Mouse (Mus musculus) forebrain, embryonic 12.5 days (tissue): ENCODE measurements at regions not wholly inside any gene's neighbourhood (a gene's known extent, or its start where the extent isn't known, plus 50 kb on each side); places are given as distances from the start of the nearest gene placed in this dataset.

Source experiments
- ATAC-seq: fragments of 200-750 bp; cut with Nextera tagmentation; 2 replicates; pipeline ENCODE4 v1.8.0; 2017; ENCODE audit warnings: moderate TSS enrichment; ENCODE audit not compliant: low FRiP score
- H3K27ac ChIP-seq: fragments of 300-500 bp; sonication (generic); 2 replicates; pipeline ENCODE4 v1.5.1; 2016; ENCODE audit warnings: mild to moderate bottlenecking
- H3K27me3 ChIP-seq: fragments of 300-500 bp; sonication (generic); 2 replicates; pipeline ENCODE4 v1.6.1; 2016; ENCODE audit warnings: mild to moderate bottlenecking
- H3K36me3 ChIP-seq: fragments of 300-500 bp; sonication (generic); replicated peaks from 2 replicates; pipeline ENCODE4 v1.6.1; 2016; ENCODE audit warnings: mild to moderate bottlenecking
- H3K4me1 ChIP-seq: fragments of 300-500 bp; sonication (generic); 2 replicates; pipeline ENCODE4 v1.6.1; 2016
- H3K4me2 ChIP-seq: fragments of 300-500 bp; sonication (generic); 2 replicates; pipeline ENCODE4 v1.6.1; 2016; ENCODE audit warnings: mild to moderate bottlenecking, moderate library complexity
- H3K4me3 ChIP-seq: fragments of 300-500 bp; sonication (generic); replicated peaks from 2 replicates; pipeline ENCODE4 v1.5.1; 2016; ENCODE audit warnings: mild to moderate bottlenecking
- H3K9ac ChIP-seq: fragments of 300-500 bp; sonication (generic); 2 replicates; pipeline ENCODE4 v1.6.1; 2016; ENCODE audit warnings: mild to moderate bottlenecking
- H3K9me3 ChIP-seq: fragments of 300-500 bp; sonication (generic); 2 replicates; pipeline ENCODE4 v1.6.1; 2016
- WGBS: fragments of 180-500 bp; shearing (Covaris S2); methylation state at CpG from one replicate; pipeline ENCODE4 v1.1.7; 2016; 5-methylcytosine and 5-hydroxymethylcytosine counted together

GRCm38 (mm10) chr2:9569220-9569619, 311.8 kb upstream of the 4930412O13Rik start:
- Histone ChIP-seq H3K36me3 (no peaks in the 10 kb centered on the region), H3K27me3 (no peaks in the 10 kb centered on the region), H3K27ac (no peak overlapping the region), H3K4me2 (no peak overlapping the region), H3K4me3 (no peak overlapping the region), H3K9ac (no peak overlapping the region), H3K9me3 (no peaks in the 10 kb centered on the region), H3K4me1 (no peaks in the 10 kb centered on the region)
- 71% methylated on average over 4 of the region's 4 CpGs for WGBS
- ATAC-seq, result no peak

GRCm38 (mm10) chr2:9574196-9574595, 306.9 kb upstream of the 4930412O13Rik start:
- H3K4me1 ChIP-seq, result no peaks in the 10 kb centered on the region
- H3K27me3 ChIP-seq, result no peaks in the 10 kb centered on the region
- H3K27ac ChIP-seq, result no peak overlapping the region
- H3K4me2 ChIP-seq, result no peak overlapping the region
- no peaks in the 10 kb centered on the region for H3K9me3 ChIP-seq
- H3K9ac ChIP-seq, result no peak overlapping the region
- no peak overlapping the region for H3K4me3 ChIP-seq
- peak; percentile 90; the same call in 1 of the 2 replicates for ATAC-seq
- no peaks in the 10 kb centered on the region for H3K36me3 ChIP-seq
- 44% methylated on average over 6 of the region's 6 CpGs for WGBS

- WGBS, result 80% methylated on average over 5 of the region's 5 CpGs
- no peak overlapping the region for H3K4me3 ChIP-seq
- no peak overlapping the region for H3K4me2 ChIP-seq
- H3K27me3 ChIP-seq, result no peaks in the 10 kb centered on the region
- H3K36me3 ChIP-seq, result no peaks in the 10 kb centered on the region
- no peak for ATAC-seq
- peak overlapping the region; percentile 53; the same call in 1 of the 2 replicates for H3K27ac ChIP-seq
- H3K9me3 ChIP-seq, result no peaks in the 10 kb centered on the region
- no peaks in the 10 kb centered on the region for H3K4me1 ChIP-seq
- no peak overlapping the region for H3K9ac ChIP-seq
Observed at GRCm38 (mm10) chr2:9574651-9575050, 306.4 kb upstream of the 4930412O13Rik start.

DNA sequence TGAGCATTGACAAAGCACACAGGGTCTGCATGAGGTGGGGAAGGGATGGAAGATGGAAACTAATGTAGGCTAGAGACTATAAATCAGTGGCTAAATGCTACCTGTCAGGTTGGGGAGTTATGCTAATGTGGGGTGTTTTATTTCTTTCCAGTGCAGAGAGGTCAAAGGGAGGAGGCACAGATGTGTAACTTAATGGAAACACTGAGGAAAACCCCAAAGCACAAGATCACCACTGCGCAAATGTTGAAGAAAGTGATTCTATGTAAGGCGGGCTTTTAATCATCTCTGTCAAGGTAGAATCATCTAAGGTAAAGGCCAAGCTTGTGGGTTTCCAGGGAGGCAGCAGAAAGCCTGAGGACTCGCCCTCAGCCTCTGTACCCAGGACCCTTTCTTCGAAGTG, 303.2 kb upstream of the 4930412O13Rik start:
- Histone ChIP-seq H3K27ac (no peak overlapping the region), H3K4me2 (no peak overlapping the region), H3K36me3 (no peaks in the 10 kb centered on the region), H3K4me1 (no peaks in the 10 kb centered on the region), H3K9ac (no peak overlapping the region), H3K9me3 (no peaks in the 10 kb centered on the region), H3K4me3 (no peak overlapping the region), H3K27me3 (no peaks in the 10 kb centered on the region)
- 90% methylated on average over 4 of the region's 4 CpGs for WGBS
- ATAC-seq, result no peak

- Histone ChIP-seq H3K4me1 (no peaks in the 10 kb centered on the region), H3K4me3 (no peak overlapping the region), H3K27ac (no peak overlapping the region), H3K4me2 (no peak overlapping the region), H3K9ac (no peak overlapping the region), H3K36me3 (no peaks in the 10 kb centered on the region), H3K9me3 (no peaks in the 10 kb centered on the region), H3K27me3 (no peaks in the 10 kb centered on the region)
- ATAC-seq, result no peak
- WGBS, result 90% methylated on average over 3 of the region's 3 CpGs
Observed at GRCm38 (mm10) chr2:9587389-9587788, 293.7 kb upstream of the 4930412O13Rik start.

DNA sequence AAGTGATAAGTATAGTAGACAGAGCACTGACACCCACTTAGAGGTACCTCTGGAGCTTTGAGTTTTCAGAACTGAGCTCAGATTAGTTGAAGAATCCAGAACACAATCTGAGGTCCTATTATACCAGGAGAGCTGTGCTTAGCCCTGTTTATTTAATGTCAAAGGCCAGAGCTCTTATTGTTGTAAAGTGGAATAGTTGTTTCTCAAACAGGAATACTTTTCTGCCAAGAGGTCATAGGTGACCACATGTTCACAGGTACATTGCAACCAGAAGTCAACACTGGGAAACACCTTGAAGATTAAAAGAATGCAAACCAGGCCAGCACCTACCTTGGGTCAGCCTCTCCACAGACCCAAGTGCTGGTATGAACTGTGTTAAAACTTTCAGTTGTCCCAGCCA, 291.9 kb upstream of the 4930412O13Rik start:
- H3K4me2 ChIP-seq, result no peak overlapping the region
- no peaks in the 10 kb centered on the region for H3K4me1 ChIP-seq
- no peaks in the 10 kb centered on the region for H3K36me3 ChIP-seq
- no peak for ATAC-seq
- H3K27me3 ChIP-seq, result no peaks in the 10 kb centered on the region
- no peak overlapping the region for H3K9ac ChIP-seq
- H3K9me3 ChIP-seq, result no peaks in the 10 kb centered on the region
- no peak overlapping the region for H3K27ac ChIP-seq
- H3K4me3 ChIP-seq, result no peak overlapping the region

- Histone ChIP-seq H3K4me3 (no peak overlapping the region), H3K27me3 (no peaks in the 10 kb centered on the region), H3K36me3 (no peaks in the 10 kb centered on the region), H3K4me2 (no peak overlapping the region), H3K9me3 (no peaks in the 10 kb centered on the region), H3K4me1 (no peaks in the 10 kb centered on the region), H3K9ac (no peak overlapping the region), H3K27ac (no peak overlapping the region)
- WGBS, result 89% methylated on average over 1 of the region's 1 CpGs
- no peak for ATAC-seq
Observed at GRCm38 (mm10) chr2:9592531-9592930, 288.5 kb upstream of the 4930412O13Rik start.

DNA sequence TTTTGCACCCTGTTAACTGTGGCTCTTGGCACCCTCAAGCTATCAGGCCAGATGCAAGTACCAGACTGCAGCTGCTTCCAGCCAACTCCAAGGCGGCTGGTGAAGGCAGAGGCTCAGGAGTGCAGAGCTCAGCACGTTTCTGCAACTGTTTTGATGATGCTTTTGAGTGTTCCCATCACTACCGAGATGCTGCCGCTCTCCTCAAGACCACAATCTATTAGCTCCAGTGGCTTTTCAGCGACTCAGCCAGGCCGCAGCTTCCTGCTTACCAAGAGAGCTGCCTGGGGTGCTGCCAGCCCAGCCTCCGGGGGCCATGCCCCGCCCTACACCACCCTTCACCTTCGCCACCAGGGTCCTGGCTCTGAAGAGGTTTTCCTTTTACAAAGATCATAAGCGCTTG, 287.1 kb upstream of the 4930412O13Rik start:
- no peak for ATAC-seq
- Histone ChIP-seq H3K27me3 (no peaks in the 10 kb centered on the region), H3K9ac (no peak overlapping the region), H3K4me1 (no peaks in the 10 kb centered on the region), H3K27ac (no peak overlapping the region), H3K9me3 (no peaks in the 10 kb centered on the region), H3K4me3 (no peak overlapping the region), H3K36me3 (no peaks in the 10 kb centered on the region), H3K4me2 (no peak overlapping the region)
- 43% methylated on average over 10 of the region's 10 CpGs for WGBS

DNA sequence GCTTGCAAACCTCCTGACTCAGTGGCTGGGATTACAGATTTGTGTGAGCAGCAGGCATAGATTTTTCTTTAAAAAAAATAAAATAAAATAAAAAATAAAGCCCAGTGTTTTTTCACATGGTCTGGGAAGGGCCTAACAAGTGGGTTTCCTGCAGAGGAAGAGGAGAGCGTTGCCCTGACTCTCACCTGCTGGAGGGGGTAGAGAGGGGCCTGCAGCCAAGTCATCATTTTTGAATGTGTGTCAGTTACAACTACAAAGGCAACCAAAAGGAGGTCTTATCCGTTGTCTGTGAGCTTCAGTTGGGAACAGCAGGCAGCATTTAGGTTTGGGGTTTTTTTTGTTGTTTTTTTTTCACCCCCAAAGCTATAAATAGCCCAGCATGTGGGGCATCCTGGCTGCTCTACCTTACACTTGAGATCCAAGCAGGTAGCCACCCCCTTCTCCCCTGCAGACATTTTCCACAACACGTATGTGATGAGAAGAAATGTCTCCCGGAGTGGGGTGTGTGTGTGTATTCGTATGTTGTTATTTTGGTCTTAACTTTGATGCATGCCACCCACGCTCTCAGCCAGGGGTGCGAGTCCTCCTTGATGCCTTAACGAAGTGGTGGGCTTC, 285.7 kb upstream of the 4930412O13Rik start:
- Histone ChIP-seq H3K27me3 (no peaks in the 10 kb centered on the region), H3K27ac (no peak overlapping the region), H3K36me3 (no peaks in the 10 kb centered on the region), H3K9me3 (no peaks in the 10 kb centered on the region), H3K4me2 (no peak overlapping the region), H3K4me1 (no peaks in the 10 kb centered on the region), H3K9ac (no peak overlapping the region), H3K4me3 (no peak overlapping the region)
- 72% methylated on average over 8 of the region's 8 CpGs for WGBS
- ATAC-seq, result no peak

GRCm38 (mm10) chr2:9596135-9596534, 284.9 kb upstream of the 4930412O13Rik start:
- no peak overlapping the region for H3K27ac ChIP-seq
- H3K4me1 ChIP-seq, result no peaks in the 10 kb centered on the region
- H3K4me3 ChIP-seq, result no peak overlapping the region
- H3K9ac ChIP-seq, result no peak overlapping the region
- H3K36me3 ChIP-seq, result no peaks in the 10 kb centered on the region
- H3K27me3 ChIP-seq, result no peaks in the 10 kb centered on the region
- ATAC-seq, result no peak
- no peaks in the 10 kb centered on the region for H3K9me3 ChIP-seq
- no peak overlapping the region for H3K4me2 ChIP-seq
- WGBS, result 77% methylated on average over 12 of the region's 12 CpGs

GRCm38 (mm10) chr2:9604984-9605383, 276.1 kb upstream of the 4930412O13Rik start:
- Histone ChIP-seq H3K4me1 (0 out of 2 replicates have a peak, but pooled peaks cover 8% of the 10 kb centered on the region), H3K9me3 (no peaks in the 10 kb centered on the region), H3K27me3 (no peaks in the 10 kb centered on the region), H3K4me3 (no peak overlapping the region), H3K27ac (no peak overlapping the region), H3K4me2 (no peak overlapping the region), H3K36me3 (no peaks in the 10 kb centered on the region), H3K9ac (no peak overlapping the region)
- WGBS, result 66% methylated on average over 6 of the region's 6 CpGs
- no peak for ATAC-seq

GRCm38 (mm10) chr2:9607547-9607946, 273.5 kb upstream of the 4930412O13Rik start:
- Histone ChIP-seq H3K9ac (no peak overlapping the region), H3K4me3 (no peak overlapping the region), H3K36me3 (no peaks in the 10 kb centered on the region), H3K27me3 (no peaks in the 10 kb centered on the region), H3K9me3 (no peaks in the 10 kb centered on the region), H3K4me2 (no peak overlapping the region), H3K4me1 (0 out of 2 replicates have a peak, but pooled peaks cover 8% of the 10 kb centered on the region), H3K27ac (no peak overlapping the region)
- WGBS, result 84% methylated on average over 2 of the region's 2 CpGs
- ATAC-seq, result no peak

DNA sequence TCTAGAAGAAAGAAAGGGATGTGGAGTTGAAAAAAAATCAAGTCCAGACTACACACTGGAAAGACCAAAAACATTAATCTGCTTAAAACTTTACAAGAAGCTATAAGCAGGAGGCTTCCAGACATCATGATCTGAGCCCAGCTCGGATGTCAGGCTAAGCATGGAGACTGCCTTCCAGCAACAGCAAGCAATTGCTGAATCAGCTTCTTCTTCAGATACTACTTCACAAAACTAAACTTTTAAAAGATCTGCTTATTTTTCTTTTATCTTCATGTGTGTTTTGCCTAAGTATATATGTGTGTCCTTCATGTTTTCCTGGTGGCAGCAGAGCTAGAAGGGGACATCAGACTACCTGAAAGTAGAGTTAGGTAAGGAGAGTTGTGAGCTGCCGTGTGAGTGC, 266.6 kb upstream of the 4930412O13Rik start:
- Histone ChIP-seq H3K9ac (no peak overlapping the region), H3K4me2 (no peak overlapping the region), H3K27ac (no peak overlapping the region), H3K9me3 (no peaks in the 10 kb centered on the region), H3K36me3 (no peaks in the 10 kb centered on the region), H3K27me3 (no peaks in the 10 kb centered on the region), H3K4me1 (no peaks in the 10 kb centered on the region), H3K4me3 (no peak overlapping the region)
- WGBS, result 80% methylated on average over 2 of the region's 2 CpGs
- ATAC-seq, result no peak
